Mouse (Mus musculus): ENCODE data around the gene Zmynd8. TPM values are rescaled to one million over a fixed set of nuclear protein-coding genes. Genes with fewer than 3 reads are reported as not detected.

Zmynd8 gene
- polyA plus RNA-seq, 1 experiment from 2014 or later, result 52.9 TPM

Other genes with a start within 250 kb of the Zmynd8 start
- gene Ncoa3, start 93.6 kb upstream of the Zmynd8 start, polyA plus RNA-seq (2014; fragmentation: Nextera tagmentation; extraction: Ambion mirVana), result 16.7 and 17.1 TPM in 2 replicates